Mouse (Mus musculus): ENCODE measurements around the gene Olfr599.
"Not testable (repeated sequence)": the region's sequence is repeated elsewhere in the genome, so short reads cannot be mapped to it uniquely, and the experiment has no call there.

Gene Olfr599

GRCm38 (mm10) chr7:103335617-103336016, at the start of gene Olfr599:
Olfr599 (plus strand) TSS chr7:103335917.
- no peak for DNase-seq (ENCODE audit: low read depth)

GRCm38 (mm10) chr7:103305348-103305747, 30.4 kb upstream of the Olfr599 start, which contains the start of gene Olfr596:
Olfr596 (plus strand) TSS chr7:103305648.
- DNase-seq (ENCODE audit: low read depth) = not testable (repeated sequence)

DNA sequence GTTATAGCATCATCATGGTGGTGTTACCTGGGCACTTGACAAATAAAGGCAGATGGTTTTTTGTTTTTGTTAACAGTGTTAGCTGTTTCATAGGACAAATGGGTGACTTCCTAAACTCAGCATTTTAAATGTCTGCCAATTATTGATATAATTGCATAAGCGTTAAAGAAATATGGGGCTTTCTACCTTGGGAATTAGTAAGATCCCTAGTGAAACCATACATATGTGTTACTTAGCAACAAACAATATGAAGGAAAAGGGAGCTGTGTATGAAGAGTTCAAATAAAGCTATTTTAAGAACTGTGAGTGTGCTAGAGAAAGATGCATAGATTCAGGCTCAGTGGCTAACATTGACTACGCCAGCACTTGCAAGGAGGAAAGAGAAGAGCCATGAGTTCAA, 19.7 kb upstream of the Olfr599 start, which contains the start of gene Olfr597:
Gene Olfr597 (plus strand): TSS at position 301 of the 400 bp plus-strand sequence.
- DNase-seq (ENCODE audit: low read depth) = not testable (repeated sequence)

DNA sequence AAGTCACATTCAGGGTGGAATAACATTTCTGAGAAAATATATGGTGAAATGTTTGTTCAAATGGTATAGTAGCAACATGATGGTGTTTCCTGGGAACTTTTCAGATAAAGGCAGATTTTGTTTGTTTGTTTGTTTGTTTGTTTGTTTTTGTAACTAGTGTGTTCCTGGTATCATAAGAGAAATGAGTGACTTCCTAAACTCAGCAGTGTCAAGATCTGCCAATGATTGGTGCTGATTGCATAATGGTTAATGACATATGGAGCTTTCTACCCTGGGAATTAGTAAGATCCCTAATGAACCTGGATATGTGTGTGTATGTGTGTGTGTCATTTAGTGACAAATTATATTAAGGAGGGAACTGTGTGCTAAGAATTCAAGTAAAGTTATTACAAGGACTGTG, 12.4 kb upstream of the Olfr599 start, which contains the start of gene Olfr598:
Gene Olfr598 (plus strand): TSS at position 301 of the 400 bp plus-strand sequence.
- no peak for DNase-seq (ENCODE audit: low read depth)

DNA sequence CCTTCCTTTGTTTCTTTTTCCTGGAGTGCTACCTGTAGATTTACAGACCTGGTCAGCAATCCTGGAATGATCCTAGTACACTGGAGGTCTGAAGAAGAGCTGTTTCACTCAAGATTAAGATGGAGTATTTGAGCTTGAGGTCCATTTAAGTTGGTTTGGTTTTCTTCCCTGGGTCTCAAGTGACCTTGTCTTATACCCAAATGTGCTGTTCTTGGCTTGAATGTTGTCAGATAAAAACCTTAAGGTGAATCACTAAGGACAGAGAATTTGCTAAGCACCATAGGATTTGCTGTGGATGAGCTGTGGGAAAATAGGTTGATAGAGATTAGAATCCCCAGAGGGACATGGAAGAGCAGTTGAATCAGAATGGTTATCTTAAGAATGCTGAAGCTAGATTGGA, 13.9 kb downstream of the Olfr599 start, which contains the start of gene Olfr600:
Gene Olfr600 (minus strand): TSS at position 101 of the 400 bp plus-strand sequence.
- no peak for DNase-seq (ENCODE audit: low read depth)

GRCm38 (mm10) chr7:103362555-103362954, 26.8 kb downstream of the Olfr599 start, which contains the start of gene Olfr601:
Olfr601 (minus strand) TSS chr7:103362655.
- DNase-seq (ENCODE audit: low read depth) = no peak

GRCm38 (mm10) chr7:103386077-103386476, 50.4 kb downstream of the Olfr599 start, which contains the start of gene Olfr603:
Olfr603 (minus strand) TSS chr7:103386177.
- no peak for DNase-seq (ENCODE audit: low read depth)

Measured in c-Kit-positive CD71-positive TER-119-negative erythroid progenitor cells, embryonic 14.5 days (primary cell).